Mouse (Mus musculus) CD4-positive, CD25-positive, alpha-beta regulatory T cell, adult 2 months (primary cell): ENCODE measurements at regions not wholly inside any gene's neighbourhood (a gene's known extent, or its start where the extent isn't known, plus 50 kb on each side); places are given as distances from the start of the nearest gene placed in this dataset.

ENCODE experiments used
- DNase-seq: peaks from one replicate; pipeline ENCODE4 v3.0.0-alpha.2; 2012; ENCODE audit warnings: low read depth, low spot score

DNA sequence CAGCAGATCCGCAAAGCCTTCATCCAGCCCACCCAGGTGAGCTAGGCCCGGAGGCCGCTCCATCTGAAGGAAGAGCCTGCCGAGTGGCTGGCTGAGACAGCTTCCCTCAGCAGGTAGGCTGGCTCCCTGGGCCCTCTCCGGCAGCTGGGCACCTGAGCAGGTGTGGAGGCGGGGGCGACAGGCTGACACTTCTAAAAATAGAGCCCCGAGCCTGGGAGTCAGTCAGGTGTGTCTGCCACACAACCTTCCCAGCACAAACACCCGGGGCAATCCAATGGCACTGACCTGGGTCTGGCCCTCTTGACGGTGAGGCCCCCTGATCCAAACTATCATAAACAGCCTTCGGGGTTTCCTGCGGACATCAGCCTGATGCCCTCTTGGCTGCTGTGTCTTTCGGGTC lies 58.5 kb downstream of the Zfp36l2 start:
- DNase-seq = no peak

DNA sequence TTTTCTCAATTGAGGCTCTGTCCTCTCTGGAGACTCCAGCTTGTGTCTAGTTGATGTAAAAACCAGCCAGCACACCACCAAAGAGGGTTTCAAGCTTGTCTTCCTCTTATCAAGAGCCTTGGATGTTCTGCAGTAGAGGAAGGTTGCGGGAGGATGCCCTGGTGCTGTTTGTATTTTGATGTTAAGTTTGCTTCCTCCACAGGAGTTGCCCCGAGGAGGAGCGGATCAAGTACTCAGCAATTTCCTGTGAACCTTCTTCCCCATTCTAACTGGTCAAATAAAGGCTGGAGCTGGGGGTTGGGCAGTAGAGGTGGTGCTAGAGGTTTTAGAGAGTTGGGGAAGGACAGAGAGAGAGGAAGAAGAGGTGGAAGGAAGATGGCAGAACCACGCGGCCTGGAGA lies 59.5 kb downstream of the Zfp36l2 start:
- peak; percentile 44 for DNase-seq

DNA sequence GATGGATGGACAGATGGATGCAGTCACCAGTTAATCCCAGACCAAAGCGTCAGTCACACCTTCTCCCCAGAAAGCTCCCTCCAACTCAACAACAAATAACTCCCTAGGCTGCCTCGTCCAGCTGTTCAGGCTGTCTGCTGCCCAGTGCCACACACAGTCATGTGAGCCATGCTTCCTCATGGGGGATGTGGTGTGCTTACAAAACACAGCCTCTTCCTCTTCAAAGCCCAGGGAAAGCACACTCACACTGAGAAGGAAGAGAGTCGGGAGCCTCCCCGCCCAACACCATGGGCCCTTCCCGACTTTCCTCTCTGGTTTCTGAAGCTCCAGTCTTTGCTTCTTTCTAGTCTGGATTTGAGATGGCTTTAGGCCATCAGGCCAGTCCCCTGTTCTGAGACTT lies 61.6 kb downstream of the Zfp36l2 start:
- no peak for DNase-seq

DNA sequence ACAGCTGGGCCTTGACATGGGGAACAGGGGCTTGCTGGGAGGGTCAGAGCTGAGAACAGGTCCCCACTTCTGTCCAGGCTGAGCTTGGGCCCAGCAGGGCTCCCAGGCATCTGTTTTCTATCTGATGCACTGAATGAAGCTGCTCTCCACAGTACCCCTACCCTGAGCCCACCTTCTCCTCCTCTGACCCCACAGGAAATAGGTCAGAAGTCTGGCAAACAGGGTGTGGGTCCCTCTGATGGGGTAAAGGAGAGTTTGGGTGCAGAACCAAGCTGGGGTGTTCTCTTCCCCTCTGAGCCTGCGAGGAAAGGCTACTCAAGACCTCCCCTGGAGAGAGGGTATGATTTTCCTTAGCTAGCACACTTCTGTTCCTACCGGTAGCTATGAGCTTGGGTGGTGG lies 64.6 kb downstream of the Zfp36l2 start:
- no peak for DNase-seq

DNA sequence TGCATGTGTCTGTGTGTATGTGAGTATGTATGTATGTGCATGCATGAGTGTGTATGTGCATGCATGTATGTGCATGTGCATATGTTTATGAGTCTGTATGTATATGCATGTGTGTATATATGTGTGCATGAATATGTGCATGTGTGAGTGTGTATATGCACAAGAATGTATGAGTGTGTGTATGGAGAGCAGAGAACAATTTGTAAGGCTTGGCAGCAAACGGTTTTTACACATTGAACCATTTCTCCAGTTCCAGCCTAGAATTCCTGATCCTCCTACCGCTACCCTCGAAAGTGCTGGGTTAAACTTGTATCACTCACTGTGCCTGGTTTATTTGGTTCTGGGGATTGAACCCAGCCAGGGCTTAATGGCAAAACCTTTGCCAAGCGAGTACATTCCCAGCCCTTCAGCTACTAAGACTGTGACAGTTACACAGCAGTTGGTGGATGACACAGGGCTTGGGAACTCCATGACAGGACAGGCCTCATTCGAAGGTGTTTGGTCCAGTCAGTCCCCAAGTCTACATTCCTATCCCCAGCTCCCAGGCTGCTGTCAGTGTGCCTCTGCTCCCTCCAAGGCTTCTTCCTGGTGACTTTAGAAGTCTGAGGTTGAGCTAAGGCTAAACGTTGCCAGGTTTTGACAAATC lies 65.1 kb downstream of the Zfp36l2 start:
- no peak for DNase-seq

DNA sequence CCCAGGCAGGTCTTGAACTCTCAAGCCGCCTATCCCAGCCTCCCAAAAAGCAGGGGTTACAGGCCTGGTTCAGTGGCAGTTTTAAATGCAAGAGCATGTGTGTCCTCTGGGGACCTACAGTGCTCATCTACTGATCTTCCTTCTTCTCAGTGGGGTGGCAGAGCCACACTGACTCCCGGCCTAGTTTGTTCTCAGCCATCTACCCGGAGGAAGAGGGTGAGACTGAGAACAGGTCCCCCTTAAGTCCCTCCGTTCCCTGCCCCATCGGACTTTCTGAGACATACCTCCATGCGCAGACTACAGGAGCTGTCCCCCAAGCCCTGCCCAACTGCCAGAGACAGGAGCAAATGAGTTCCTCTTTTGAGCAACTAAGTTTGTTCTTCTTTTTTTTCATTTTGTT lies 66.5 kb downstream of the Zfp36l2 start:
- DNase-seq = no peak

DNA sequence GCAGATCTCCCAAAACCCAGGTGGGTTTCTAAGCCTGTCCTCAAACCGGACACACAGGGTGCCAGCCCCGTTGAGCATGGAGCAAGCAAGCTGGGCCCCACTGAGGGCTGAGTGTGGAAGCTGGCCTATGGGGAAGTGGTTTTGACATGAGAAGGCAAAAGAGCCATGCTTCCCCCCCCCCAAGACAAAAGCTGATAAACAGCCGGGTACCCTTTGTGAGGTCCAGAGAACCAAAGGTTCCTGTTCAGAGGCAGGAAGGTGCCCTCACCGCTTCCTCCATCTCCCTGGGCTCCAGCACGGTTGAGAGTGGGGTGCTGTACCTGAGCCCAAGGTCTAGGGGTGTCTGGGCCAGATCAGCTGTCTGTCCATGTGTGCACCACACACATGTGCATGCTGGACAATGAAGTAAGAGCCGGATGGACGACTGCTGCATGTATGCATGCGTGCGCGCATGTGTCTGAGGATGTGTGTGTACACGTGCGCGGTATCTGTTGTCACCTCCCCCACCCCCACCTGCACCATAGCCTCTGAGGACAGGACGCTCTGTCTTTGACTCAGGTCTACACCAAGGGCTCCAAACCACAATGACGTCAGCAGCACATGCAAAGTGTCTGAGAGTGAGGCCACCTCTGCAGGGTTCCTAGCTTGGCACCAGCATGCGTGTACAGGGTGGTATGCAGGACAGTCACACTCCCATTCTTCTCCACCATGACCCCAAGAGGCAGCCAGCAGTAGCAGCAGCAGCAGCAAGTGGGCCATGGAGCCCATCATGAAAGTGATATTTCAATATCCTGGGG lies 68.3 kb downstream of the Zfp36l2 start:
- peak; percentile 97 for DNase-seq

DNA sequence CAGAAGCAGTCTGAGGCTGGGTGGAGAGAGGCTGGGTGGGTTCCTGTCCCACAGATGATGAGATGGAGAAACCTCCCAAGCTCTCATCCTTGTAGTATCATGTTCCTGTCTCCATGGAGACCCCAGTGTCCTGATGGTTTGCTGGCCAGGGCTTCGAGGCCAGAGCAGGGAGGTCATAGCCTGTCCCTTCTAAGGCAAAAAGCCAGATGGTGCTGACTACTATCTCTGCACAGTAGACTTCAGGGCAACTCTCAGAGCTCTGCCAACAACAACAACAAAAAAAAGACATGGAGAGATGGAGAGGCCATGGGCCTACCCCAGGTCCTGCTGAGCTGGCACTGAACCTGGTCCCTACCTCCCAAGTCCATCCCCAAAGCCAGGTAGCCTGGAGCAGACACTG lies 69.0 kb downstream of the Zfp36l2 start:
- DNase-seq = peak; percentile 25

DNA sequence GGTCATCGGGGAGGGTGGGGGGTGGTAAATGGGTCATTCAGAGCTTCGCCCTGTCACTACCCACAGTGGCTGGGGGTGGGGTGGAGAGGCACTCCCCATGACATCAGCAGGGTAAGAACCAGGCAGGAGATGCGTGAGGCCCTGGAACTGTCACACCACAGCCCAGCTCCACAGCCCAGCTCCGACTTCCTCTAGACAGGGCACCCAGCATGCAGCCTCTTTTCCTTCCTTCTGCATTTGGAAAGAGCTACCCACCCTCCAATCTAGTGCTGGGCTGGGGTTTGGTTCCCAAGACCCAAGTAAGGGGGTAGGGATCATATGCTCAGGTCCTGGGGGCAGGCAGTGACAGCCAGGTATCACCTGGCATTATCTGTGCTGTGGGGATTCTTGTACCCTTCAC lies 69.5 kb downstream of the Zfp36l2 start:
- peak; percentile 66 for DNase-seq

DNA sequence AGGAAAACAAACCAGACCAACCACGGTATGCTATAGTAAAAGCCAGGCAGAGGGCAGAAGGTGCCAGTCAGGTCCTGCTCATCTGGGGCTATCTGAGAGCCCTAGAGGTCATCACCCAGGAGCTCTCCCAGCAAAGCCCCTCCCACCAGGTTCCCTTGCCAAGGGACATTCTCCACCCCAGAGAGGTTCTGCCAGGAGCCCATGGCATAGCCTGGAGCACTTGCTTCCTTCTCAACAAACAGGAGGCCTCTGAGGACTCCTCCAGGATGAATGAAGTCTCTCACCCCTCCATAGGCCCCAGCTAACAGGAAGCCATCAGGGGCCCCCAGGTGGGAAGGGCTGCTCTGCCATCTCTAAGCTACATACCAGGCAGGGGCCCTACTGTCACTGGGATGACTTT lies 70.0 kb downstream of the Zfp36l2 start:
- DNase-seq = peak; percentile 47

DNA sequence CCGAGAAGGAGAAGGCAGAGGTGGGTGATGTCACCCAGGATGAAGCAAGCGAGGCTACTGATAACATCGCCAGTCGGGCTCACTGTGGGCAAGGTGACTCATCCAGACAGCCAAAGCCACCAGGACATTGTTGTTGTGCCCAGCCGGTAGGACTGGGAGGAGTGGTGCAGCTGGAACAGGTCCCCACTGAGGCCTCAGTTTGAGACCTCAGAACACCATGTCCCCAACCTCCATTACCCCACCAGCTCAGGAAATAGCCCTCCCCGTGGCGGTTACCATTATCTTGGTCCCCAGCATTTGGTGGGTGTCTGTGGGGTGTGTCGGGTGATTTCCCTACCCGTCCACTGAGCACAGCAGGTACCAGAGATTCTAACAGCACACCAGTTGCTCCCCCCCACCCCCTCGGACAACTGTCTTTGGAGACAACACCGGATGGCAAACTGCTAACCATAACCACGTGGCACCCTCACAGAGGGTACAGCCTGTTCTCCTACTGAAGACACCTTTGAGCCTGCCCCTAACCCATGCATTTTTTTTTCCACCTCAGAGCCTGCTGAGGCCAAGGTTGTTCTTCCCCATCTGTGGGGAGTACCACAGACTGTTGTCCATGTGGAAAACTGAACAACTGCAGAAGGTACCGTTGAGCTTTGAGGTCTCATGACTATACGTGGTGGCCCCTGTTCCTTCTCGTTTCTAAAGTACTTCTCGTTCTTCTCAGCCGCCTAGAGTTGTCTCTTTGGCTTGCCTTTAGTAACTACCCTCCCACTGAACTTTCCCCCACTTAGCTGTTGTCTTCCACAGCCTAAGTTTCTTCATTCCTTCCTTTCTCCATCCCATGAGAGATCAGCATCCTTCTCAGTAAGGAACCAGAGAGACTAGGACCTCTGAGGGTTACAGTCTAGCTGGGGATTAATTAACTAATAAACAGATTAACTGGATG lies 71.1 kb downstream of the Zfp36l2 start:
- DNase-seq = peak; percentile 87

DNA sequence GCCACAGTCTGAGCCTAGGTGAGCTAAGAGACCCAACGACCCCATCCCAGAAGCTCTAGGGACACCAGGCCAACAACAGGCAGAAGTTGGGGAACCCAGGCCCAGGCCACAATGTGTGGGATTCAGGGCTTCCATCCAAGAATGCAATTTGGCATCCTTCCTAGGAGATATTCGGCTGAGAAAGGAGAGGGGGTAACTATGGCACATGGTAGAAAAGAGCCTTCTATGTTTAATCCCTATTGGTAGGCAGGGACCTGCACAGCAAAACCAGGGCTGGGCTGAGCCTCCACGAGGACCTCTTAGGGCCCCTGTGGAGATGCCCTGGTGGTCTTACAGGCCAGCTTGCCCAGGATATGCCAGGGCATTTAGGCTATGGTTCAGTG lies 71.8 kb downstream of the Zfp36l2 start:
- no peak for DNase-seq

DNA sequence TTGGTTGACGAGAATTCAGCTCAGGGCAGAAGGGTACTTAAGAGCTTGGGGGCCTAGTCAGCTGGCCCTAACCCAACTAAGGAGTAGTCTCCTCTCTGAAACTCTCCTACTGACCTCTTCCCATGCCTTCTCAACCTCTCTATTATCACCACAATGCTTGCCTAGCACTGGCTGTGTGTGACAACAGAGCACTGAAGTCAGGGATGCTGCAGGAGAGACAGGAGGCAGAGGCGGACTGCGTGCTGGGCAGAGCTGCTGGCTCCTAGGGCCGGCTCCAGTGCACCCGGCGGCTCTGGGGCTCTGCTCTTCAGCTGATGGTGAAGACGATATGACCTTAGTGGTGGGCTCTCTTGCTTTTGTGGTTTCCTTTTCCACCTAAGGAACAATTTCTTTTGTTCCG lies 72.6 kb downstream of the Zfp36l2 start:
- peak; percentile 47 for DNase-seq

DNA sequence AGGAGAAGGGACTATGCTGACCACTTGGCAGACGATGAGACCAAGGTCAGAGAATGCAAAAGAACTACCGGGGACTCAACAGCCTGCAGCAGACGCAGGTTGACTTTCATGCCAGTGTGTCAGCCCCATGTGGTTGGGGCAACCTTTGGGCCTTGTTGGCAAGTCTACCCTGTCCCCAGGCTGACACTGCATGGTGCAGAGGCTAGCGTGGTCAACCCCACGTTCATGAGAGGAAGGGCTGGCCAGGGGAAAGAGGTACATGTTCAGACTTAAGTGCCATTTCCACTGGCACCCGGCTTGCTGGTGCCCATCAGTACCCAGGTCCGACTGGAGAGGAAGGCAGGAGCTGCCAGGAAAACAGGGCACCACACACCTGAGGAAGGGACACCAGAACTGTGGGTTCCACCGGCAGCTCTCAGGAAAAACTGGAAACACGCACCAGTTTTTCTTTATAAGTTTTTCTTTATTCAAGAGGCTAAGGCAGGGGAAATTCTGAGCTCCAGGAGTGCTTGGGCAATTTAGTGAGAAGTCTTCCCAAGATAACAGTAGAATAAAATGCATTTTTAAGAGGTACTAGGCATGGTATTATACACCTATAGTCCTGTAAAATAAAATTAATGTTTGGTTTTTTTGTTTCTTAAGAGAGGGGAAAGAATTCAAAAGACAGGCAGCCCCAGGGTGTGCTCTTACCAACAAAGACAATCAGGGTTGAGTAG lies 73.3 kb downstream of the Zfp36l2 start:
- no peak for DNase-seq

DNA sequence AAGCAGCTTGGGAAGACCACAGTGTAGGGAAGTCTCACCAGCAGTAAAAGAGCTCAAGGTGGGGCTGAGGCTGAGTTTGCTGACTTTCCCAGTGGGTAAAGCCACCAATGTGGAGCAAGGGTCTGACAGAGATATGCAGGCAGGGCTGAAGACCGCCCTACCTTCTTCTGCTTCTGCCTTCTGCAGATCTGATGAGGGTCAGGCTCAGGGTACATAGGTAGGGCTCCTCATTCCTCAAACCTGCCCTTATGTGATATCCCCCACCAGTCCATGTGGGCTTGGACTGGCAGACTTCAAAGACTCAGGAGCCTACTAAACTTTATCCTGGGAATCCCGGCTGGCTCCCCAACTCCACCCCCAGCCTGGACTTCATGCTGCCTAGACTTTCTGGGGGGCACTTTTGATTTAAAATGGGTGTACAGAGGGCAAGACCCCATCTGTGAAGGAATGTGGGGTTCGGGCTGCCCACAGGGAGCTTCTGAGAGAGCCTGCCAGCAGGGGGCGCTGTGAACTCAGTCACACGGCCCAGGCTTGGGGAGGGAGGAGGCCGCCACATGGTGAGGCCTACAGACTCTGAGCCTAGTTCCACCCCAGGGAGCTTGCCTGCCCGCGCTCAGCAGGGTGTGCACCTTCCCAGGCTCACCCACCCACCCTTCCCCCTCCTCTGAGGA lies 74.0 kb downstream of the Zfp36l2 start:
- DNase-seq = peak; percentile 96

DNA sequence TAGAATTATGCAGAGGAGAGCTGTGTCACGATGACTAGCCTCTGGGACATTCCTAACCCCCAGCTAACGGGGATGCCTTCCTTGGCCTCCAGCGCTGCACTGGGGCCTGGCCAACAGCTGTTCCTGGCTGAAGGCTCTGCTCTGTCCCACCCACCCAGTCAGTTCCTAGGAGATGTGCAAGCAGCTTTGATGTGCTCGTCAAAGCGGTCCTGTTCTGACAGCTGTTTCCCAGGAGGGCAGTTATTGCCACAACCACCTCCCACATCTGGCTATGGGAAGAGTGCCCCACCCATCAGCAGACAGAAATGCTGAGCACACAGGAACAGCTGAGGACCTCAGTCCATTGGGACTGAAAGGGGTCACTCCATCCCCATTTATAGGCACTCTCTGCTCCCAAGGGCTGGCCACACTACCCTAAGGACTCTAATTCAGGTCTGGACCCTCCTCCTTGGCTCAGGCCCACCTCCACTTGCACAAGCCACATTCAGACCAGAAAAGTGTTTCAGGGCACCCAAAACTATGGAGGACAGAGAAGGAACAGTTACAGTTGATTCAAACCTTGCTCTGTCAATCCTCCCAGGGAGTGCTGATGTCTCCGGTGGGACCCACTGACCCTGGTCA lies 75.2 kb downstream of the Zfp36l2 start:
- no peak for DNase-seq

DNA sequence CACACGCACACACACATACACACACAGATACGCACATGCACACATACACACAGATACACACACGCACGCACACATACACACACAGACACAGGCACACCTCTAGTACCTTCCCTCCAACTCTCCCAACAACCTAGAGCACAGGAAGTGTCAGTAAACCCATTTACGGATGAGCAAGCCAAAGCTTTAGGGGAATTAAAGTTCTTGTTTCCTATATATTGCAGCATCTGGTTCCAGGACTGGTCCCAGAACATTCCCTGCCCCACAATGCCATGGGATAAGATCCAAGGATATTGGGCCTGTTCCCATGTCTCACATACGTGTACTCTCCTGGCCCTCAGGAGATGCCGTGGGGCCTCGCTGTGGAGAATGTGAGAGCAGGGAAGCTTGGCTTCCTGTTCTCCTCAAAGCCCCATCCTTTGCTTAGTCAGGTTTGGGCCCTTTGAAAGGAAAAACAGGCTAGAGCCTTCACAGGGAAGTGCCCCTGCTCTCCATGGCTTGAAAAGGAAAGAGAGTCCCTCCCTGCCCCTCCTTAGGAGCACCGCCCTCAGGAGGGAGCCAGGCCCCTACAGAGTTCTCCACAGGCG lies 75.9 kb downstream of the Zfp36l2 start:
- no peak for DNase-seq

DNA sequence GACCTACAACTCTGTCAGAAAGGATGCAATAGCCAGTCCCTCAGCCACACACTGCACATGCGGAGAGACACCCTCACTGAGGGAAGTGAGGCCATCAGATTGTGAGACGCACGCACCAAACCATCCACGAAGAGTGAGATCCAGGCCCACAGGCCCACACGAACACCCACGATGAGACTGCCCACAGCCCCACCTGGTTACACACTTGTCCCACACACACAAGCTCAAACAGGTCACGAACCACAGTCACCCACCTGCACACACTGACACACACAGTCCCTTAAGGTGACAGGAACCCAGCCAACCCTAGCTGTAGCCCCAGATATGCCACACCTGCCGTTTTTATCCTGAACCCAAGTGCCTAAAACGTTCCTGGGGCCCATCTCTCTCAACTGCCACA lies 76.8 kb downstream of the Zfp36l2 start:
- DNase-seq = no peak

DNA sequence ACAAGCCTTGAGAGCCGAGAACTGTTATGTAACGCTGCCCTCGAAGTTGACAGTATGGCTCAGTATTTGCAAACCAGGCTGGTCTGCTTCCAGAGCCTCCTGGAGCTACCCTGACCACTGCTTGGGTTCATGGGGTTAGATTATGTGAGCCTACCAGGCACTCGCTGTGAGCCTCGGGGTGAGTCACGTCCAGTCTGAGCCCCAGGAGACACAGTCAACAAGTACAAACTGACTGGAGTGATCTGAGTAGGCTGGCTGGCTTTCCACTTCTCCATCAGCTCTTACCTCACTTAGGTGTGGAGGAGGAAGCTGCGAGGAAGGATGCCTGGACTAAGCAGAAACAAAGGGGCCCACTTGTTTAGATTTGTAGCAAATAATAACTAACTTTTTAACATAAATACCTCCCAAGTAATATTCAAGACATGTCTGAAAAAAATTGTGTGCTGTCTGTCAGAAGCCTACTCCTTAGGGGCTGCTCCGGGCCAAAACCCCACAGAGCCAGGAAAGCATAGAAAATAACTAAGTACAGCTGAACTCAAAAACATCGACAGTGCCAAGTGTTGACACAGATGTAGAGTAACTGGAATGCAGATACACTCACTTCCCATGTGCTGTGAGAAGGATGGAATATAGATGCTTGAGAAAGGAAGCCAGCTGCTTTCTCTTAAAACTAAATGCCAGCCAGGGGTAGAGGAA lies 77.6 kb downstream of the Zfp36l2 start:
- no peak for DNase-seq
